Mouse (Mus musculus): ENCODE measurements around the gene Pced1a.

- TF ChIP-seq CTCF (IDR thresholded peaks at IDR 0.05) (no peak), EP300 (IDR thresholded peaks at IDR 0.05) (no peak)
Measured at GRCm38 (mm10) chr2:130451086-130451726, 26.7 kb upstream of the Pced1a start.

Data from lung, postnatal 0 days (tissue).